Mouse (Mus musculus) layer of hippocampus, adult 11-12 months (tissue): ENCODE data around the gene Axin1.
"Not testable (repeated sequence)": the region's sequence is repeated elsewhere in the genome, so short reads cannot be mapped to it uniquely, and the experiment has no call there.

Experiments used
- DNase-seq: peaks from one replicate; pipeline ENCODE4 v3.0.0; 2022; ENCODE audit warnings: low spot score

The Axin1 gene

GRCm38 (mm10) chr17:26138239-26138836, at the start of gene Axin1:
Gene Axin1, plus strand, starts transcription at chr17:26138688.
- peak; percentile 93 for DNase-seq

DNA sequence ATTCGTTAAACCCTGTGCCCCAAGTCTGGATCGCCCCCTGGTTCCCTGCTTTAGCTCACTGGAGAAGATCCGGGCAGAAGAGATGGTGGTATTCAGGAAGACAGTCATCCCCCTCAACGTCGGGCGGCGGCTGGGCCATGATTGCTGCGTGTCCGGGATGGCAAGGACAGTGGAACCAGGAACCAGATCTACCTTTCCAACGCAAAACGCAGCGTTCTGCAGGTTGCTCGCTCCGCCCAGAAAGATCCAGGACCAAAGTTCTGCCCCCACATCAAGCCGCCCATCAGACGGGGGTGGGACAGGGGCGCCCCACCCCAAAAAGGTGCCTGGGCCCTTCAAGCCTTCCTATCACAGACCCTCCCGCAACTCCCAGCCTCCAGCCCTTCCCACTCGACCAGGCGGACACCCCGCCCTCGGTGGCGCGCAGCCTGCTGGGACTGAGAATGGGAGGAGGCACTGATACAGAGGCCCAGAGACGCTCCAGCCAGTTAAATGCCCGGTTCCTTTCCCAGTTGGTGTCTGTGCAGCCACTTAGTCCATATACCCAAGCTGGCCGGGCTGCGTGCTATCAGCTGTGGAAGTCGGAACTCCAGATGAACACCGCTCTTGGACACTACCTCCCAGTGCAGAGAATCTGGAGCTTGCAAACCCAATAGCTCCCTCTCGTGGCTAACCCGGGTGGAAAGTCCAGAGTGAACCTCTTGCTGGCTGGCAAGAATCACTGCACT, 48.4 kb upstream of the Axin1 start, which contains the start of gene Decr2:
Gene Decr2, minus strand, starts transcription at position 433 of the 728 bp plus-strand sequence.
- DNase-seq: peak; percentile 92

DNA sequence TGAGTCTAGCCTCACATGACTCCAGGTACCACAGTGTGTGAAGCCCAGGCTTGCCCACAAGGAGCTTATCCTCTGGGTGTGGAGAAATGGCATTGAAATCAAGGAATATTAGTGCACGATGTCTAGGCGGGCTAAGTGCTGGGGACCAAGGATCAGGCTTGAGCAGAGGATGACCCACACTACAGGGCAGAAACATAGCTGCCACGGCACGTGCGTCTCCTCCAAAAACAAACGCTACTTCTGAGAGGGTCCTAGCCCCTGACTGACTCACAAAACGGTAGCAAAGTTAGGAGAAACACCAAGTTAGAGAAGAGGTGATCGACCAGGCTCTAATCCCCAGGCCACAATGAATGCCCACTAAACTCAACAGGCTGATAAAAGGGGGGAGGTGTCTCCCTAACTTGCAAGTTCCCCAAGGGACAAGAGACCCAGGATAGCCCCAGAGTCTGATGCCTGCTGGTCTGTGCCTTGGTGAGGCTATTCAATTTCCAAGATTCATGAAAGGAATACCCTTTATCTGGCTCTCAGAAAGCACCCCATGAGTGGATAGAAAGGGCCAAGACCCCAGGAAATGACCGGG, 43.9 kb upstream of the Axin1 start:
- no peak for DNase-seq

DNA sequence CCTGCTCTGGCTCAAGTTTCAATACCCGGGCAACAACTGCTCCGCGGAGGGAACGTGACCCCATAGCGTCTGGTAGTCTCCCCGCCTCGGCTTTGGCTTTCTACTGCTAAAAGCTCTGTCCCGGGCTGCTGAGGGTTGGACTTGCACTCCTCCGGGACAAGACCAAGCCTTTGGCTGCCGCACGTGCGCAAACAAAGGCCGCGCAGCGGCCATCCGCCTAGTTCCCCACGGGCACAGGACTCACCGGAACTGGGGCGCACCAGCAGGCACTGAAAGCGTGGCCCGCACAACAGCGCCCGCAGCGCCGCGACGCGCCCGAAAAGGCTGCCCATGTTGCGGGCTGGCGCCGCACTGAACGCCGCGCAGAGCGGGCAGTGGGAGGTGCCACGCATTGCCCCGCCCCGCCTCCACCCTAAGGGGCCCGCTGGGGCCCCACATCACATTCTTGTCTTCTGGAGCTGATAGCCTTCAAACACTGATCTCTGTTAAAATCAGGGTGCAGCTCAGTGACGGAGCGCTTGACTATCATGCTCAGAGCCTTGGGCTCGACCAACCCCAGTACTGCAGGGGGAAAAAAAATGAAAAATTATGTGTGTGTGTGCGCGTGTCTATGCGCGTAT, 43.3 kb upstream of the Axin1 start, which contains the start of gene Nme4:
Gene Nme4, minus strand, starts transcription at position 482 of the 620 bp plus-strand sequence.
- DNase-seq: peak; percentile 63

DNA sequence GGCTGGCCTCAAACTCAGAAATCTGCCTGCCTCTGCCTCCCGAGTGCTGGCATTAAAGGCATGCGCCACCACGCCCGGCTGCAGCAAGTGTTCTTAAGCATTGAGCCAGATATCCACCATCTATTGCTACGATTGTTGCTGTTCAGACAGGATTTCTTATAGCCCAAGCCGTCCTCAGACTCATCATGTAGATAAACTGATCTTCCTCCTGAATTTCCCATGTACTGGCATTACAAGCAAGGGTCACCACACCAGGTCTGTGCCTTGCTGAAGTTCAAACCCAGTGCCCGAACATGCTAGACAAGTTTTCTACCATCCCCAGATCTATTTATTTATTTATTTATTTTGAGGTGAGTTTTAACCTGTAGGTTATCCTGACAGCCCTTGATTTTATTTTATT, 40.0 kb upstream of the Axin1 start:
- no peak for DNase-seq

DNA sequence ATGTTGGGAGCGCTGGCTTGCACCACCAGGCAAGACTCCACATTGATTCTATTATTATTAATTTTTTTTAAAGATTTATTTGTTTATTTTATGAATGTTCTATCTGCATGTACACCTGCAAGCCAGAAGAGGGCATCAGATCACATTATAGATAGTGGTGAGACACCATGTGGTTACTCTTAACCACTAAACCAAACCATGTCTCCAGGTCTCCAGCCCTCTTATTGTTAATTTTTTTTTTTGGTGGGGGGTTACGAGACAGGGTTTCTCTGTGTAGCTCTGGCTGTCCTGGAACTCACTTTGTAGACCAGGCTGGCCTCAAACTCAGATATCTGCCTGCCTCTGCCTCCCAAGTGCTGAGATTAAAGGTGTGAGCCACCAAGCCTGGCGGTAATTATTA, 39.2 kb upstream of the Axin1 start:
- not testable (repeated sequence) for DNase-seq

DNA sequence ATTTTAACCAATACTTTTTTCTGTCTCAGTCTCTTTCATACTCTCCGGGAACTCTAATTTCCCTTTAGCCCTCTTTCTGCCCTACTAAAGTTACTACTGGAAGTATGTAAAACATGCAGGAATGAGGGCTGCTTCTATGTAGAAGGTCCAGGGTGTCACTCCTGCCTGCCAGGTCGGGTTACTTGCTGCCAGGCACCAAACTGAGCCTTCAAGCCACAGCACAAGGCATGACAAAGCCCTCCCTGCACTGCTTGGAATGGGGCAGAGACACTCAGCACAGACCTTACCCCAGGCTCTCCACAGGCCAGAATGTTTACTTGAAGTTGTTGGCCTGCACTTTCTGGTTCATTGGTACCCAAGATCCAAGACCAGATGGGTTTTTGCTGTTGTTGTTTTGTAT, 38.3 kb upstream of the Axin1 start:
- DNase-seq: no peak

GRCm38 (mm10) chr17:26101478-26101877, 37.0 kb upstream of the Axin1 start:
- no peak for DNase-seq

DNA sequence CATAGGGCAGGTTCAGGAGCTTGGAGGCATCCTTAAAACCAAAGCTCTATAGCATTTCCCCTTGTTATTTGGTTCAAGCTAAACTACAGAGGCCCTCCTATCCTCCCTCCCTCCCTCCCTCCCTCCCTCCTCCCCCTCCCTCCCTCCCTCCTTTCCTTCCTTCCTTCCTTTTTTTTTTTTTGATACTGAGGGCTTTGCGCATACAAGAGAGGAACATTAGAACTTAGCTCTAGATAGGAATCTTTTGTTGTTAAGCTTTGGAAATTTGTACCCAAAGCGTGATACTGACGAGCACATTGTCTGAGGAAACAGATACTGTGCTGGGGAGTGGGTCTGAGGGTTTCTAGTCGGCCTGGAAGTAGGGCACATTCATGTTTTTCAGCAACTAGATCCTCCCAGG, 32.9 kb upstream of the Axin1 start:
- DNase-seq: no peak

- no peak for DNase-seq
These were observed 28.3 kb upstream of the Axin1 start for GRCm38 (mm10) chr17:26110156-26110555.

DNA sequence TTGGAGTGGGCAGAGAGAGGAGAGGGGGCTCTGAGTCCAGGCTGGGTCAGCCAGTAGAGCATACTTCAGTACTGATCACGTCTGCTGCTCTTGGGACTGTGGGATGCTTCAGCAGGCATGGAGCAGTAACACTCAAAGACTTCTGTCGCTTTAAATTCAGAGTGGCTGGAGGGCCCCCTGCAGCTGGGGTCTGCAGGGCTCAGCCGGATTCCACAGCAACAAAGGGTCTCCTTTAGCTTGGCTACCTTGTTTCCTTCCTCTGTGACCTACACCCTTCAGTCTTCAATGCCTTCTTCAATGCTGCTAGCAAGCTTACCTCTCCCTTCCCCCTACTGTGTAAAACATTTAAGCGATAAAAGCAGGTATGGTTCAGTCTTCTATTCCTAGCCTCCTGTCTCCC, 27.5 kb upstream of the Axin1 start:
- no peak for DNase-seq

DNA sequence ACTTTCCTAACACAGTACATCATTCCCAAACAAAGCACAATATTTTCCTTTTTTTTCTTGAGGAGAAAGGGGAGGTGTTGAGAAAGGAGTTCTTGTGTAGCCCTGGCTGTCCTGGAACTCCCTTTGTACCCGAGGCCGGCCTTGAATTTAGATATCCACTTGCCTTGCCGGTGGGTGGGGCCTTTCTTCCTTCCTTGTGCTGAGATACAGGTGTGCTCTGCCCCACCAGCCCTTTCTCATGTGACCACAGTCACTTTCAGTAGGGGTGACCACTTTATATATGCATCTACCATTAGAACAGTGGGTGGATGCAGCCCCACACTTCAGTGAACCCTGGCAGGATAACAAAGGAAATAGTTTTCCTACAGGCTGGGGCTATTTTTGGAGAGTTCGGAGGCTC, 26.8 kb upstream of the Axin1 start:
- DNase-seq: no peak

- no peak for DNase-seq
These were observed 25.7 kb upstream of the Axin1 start for GRCm38 (mm10) chr17:26112751-26113150.

GRCm38 (mm10) chr17:26113181-26113948, 25.1 kb upstream of the Axin1 start, which contains the start of gene Tmem8:
Gene Tmem8, plus strand, starts transcription at chr17:26113299.
- DNase-seq: peak; percentile 61

- DNase-seq: no peak
These were observed 24.4 kb upstream of the Axin1 start for GRCm38 (mm10) chr17:26114061-26114460.

DNA sequence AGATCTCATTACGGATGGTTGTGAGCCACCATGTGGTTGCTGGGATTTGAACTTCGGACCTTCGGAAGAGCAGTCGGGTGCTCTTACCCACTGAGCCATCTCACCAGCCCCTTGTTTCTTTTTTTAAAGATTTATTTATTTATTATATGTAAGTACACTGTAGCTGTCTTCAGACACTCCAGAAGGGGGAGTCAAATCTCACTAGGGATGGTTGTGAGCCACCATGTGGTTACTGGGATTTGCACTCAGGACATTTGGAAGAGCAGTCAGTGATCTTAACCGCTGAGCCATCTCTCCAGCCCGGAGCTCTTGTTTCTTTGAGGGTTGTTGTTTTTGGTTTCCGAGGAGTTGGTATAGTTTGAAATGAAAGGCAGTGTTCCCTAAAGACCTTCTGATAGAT, 24.0 kb upstream of the Axin1 start:
- DNase-seq: not testable (repeated sequence)

GRCm38 (mm10) chr17:26115205-26115898, 23.1 kb upstream of the Axin1 start:
- no peak for DNase-seq

- no peak for DNase-seq
These were observed 22.5 kb upstream of the Axin1 start for GRCm38 (mm10) chr17:26115956-26116487.

DNA sequence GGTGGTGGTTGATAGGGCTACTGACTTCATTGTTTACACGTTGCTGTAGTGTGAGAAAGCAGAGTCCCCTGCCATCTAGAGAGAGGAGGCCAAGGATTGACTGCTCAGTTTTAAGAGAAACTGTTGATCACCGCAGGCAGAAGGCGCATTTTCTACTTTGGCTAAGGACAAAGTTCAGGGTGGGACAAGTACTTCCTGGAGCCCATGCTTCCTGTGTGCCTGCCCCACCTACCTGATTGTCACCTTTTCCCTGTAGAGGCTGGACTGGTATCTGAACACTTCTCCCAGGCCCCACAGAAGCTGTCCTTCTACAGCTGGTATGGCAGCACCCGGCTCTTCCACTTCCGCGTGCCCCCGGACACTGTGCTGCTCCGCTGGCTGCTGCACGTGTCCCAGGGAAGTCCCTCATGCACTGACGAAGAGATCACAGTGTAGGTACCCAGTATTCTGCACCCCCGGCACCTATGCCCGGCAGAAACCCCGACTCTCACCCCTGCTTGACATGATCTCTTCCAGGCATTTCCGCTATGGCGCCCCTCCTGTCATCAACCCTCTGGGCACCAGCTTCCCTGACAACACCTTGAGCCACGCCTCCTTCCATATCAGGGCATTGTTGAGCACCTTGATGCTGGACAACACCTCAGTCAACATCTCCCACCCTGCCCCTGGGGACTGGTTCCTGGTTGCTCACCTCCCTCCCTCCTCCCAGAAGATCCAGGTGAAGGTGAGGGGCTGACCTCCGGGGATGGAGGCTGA, 21.8 kb upstream of the Axin1 start:
- no peak for DNase-seq
